ENCODE assay signal across 12 mouse cellular contexts in genomic region chr9:47688297-47688696, GRCm38 (mm10).
DNase-seq lines count a peak whose midpoint lies in the region; ATAC-seq and TF ChIP-seq lines count a peak whose summit lies in the region.
"Had no signal": no experiment of that assay in that cellular context is flagged by ENCODE, and none has a peak within 500 bp of the region (broad histone marks: within the 10 kb centered on the region; RNA-seq: fewer than 3 reads in every experiment).

No protein-coding gene starts in this region.

- no peak overlapping the region for H3K9ac ChIP-seq in kidney, embryonic 16.5 days (replicated peaks; ENCODE audit: low read length)
- H3K9ac ChIP-seq: hindbrain, embryonic 15.5 days; midbrain, embryonic 12.5 days had no signal

- no peaks in the 10 kb centered on the region for H3K9me3 ChIP-seq in kidney, embryonic 16.5 days (ENCODE audit: low read length)
- H3K9me3 ChIP-seq: hindbrain, embryonic 15.5 days; midbrain, embryonic 12.5 days had no signal

- peaks cover 9% of the 10 kb centered on the region for H3K4me1 ChIP-seq in lung, adult 2 months (ENCODE audit: control insufficient read depth, insufficient read depth, low read length)
- H3K4me1 ChIP-seq in kidney, embryonic 16.5 days (ENCODE audit: insufficient read depth, low read length), result peaks cover 7% of the 10 kb centered on the region; the same call in 1 of the 2 replicates

- intact Hi-C loops in gastrocnemius, postnatal 14 days (cut with DNase I; ENCODE audit: low total_unique reads), result no loop called here

- no peaks in the 10 kb centered on the region for H3K27me3 ChIP-seq in kidney, embryonic 16.5 days (ENCODE audit: insufficient read depth, low read length)
- H3K27me3 ChIP-seq: hindbrain, embryonic 15.5 days; midbrain, embryonic 12.5 days had no signal

- WGBS in lung, adult 2 months, result 19% methylated on average over 10 of the region's 10 CpGs
- WGBS in kidney, embryonic 16.5 days, result 31% methylated on average over 10 of the region's 10 CpGs

- TF ChIP-seq POLR2A in lung, adult 2 months (IDR thresholded peaks at IDR 0.05; ENCODE audit: borderline replicate concordance, extremely low read depth, low read depth, low read length), result no peak

- peak; percentile 45 to 56 for DNase-seq in lung, adult 18-20 months
- no peak for DNase-seq in lung, adult 2 months
- DNase-seq in ovary, postnatal 36 days (ENCODE audit: low spot score), result peak; percentile 62
- DNase-seq in right cerebral cortex, adult 2 months (ENCODE audit: low spot score in 2 of 2), result no peak
- DNase-seq in cerebellum, adult 9-11 months, result no peak
- no peak for DNase-seq in gastrocnemius, postnatal 14 days
- DNase-seq: cerebellum, adult 8-10 months had no signal

- H3K4me3 ChIP-seq in lung, adult 2 months (replicated peaks; ENCODE audit: extremely low read depth, low read depth, low read length), result no peak overlapping the region
- no peak overlapping the region for H3K4me3 ChIP-seq in kidney, embryonic 16.5 days (ENCODE audit: low read length)
- H3K4me3 ChIP-seq: hindbrain, embryonic 15.5 days; midbrain, embryonic 12.5 days had no signal

- no peak for TF ChIP-seq CTCF in lung, adult 2 months (IDR thresholded peaks at IDR 0.05; ENCODE audit: insufficient read depth, low read length)

- H3K27ac ChIP-seq in kidney, embryonic 16.5 days (ENCODE audit: low read length), result no peak overlapping the region
- H3K27ac ChIP-seq: hindbrain, embryonic 15.5 days; midbrain, embryonic 12.5 days had no signal

- peak; percentile 60; the same call in 1 of the 2 replicates for ATAC-seq in common myeloid progenitor, adult 5-6 weeks (replicated peaks; ENCODE audit: low read depth, poor library complexity, severe bottlenecking)
- peak; percentile 42; the same call in 1 of the 2 replicates for ATAC-seq in kidney, embryonic 16.5 days (ENCODE audit: low FRiP score, low TSS enrichment)

- H3K4me2 ChIP-seq in kidney, embryonic 16.5 days (replicated peaks; ENCODE audit: low read depth, low read length), result no peak overlapping the region
- H3K4me2 ChIP-seq: hindbrain, embryonic 15.5 days; midbrain, embryonic 12.5 days had no signal

- H3K36me3 ChIP-seq in kidney, embryonic 16.5 days (ENCODE audit: insufficient read depth, low read length), result no peaks in the 10 kb centered on the region
- H3K36me3 ChIP-seq: G1E; hindbrain, embryonic 15.5 days; midbrain, embryonic 12.5 days had no signal

Comparison
In these comparisons a context has a peak if more than half of its experiments do, and no peak if none do; other contexts are left out.
1. DNase-seq: peak in lung, adult 18-20 months (2 of 2) and ovary, postnatal 36 days (single experiment); none in lung, adult 2 months (single experiment), right cerebral cortex, adult 2 months (0 of 2), cerebellum, adult 9-11 months (single experiment) and gastrocnemius, postnatal 14 days (single experiment).